Mouse (Mus musculus): ENCODE data around the gene Dgkz. TPM values are rescaled to one million over a fixed set of nuclear protein-coding genes. Genes with fewer than 3 reads are reported as not detected.
A peak's percentile ranks its signal among the peaks of the same experiment; 100 is the strongest.

Dgkz gene
- polyA plus RNA-seq, 1 experiment = 295 TPM

GRCm38 (mm10) chr2:92007933-92008622 lies 32.4 kb upstream of the Dgkz start:
- Histone ChIP-seq H3K4me3 (ENCODE audit: low read depth, low read length) (peak overlapping the region; percentile 71), H3K4me1 (ENCODE audit: control insufficient read depth, insufficient read depth, insufficient read length, low read length) (peaks cover 10% of the 10 kb centered on the region), H3K27ac (ENCODE audit: insufficient read depth, low read depth, low read length) (0 out of 2 replicates have a peak overlapping the region, but pooled peaks have one; percentile 4), H3K36me3 (ENCODE audit: control insufficient read depth, insufficient read depth, low read length) (no peaks in the 10 kb centered on the region), H3K27me3 (ENCODE audit: control insufficient read depth, insufficient read depth, low read length) (0 out of 2 replicates have a peak, but pooled peaks cover 7% of the 10 kb centered on the region)
- under 1% methylated on average over 33 of the region's 34 CpGs for WGBS
- TF ChIP-seq CTCF (IDR thresholded peaks at IDR 0.05; ENCODE audit: extremely low read depth, insufficient read length, insufficient replicate concordance, low read depth, low read length) (no peak), POLR2A (IDR thresholded peaks at IDR 0.05; ENCODE audit: low read depth, low read length) (peak; percentile 47; the same call in 1 of the 2 replicates)

GRCm38 (mm10) chr2:92006983-92007921 lies 31.6 kb upstream of the Dgkz start:
- WGBS = 4% methylated on average over 28 of the region's 28 CpGs
- no peaks in the 10 kb centered on the region for H3K36me3 ChIP-seq (ENCODE audit: control insufficient read depth, insufficient read depth, low read length)
- peaks cover 7% of the 10 kb centered on the region for H3K4me1 ChIP-seq (ENCODE audit: control insufficient read depth, insufficient read depth, insufficient read length, low read length)
- no peak for TF ChIP-seq POLR2A (IDR thresholded peaks at IDR 0.05; ENCODE audit: low read depth, low read length)
- peak; percentile 21; the same call in 1 of the 2 replicates for TF ChIP-seq CTCF (IDR thresholded peaks at IDR 0.05; ENCODE audit: extremely low read depth, insufficient read length, insufficient replicate concordance, low read depth, low read length)
- H3K27ac ChIP-seq (ENCODE audit: insufficient read depth, low read depth, low read length) = no peak overlapping the region
- H3K4me3 ChIP-seq (ENCODE audit: low read depth, low read length) = peak overlapping the region; percentile 71; the same call in 1 of the 2 replicates
- H3K27me3 ChIP-seq (ENCODE audit: control insufficient read depth, insufficient read depth, low read length) = 0 out of 2 replicates have a peak, but pooled peaks cover 7% of the 10 kb centered on the region

- TF ChIP-seq POLR2A (IDR thresholded peaks at IDR 0.05; ENCODE audit: low read depth, low read length) = no peak
- no peak for TF ChIP-seq CTCF (IDR thresholded peaks at IDR 0.05; ENCODE audit: extremely low read depth, insufficient read length, insufficient replicate concordance, low read depth, low read length)
- H3K36me3 ChIP-seq (ENCODE audit: control insufficient read depth, insufficient read depth, low read length) = no peaks in the 10 kb centered on the region
- 53% methylated on average over 6 of the region's 6 CpGs for WGBS
- no peak overlapping the region for H3K27ac ChIP-seq (ENCODE audit: insufficient read depth, low read depth, low read length)
- peaks cover 7% of the 10 kb centered on the region for H3K4me1 ChIP-seq (ENCODE audit: control insufficient read depth, insufficient read depth, insufficient read length, low read length)
- 0 out of 2 replicates have a peak, but pooled peaks cover 7% of the 10 kb centered on the region for H3K27me3 ChIP-seq (ENCODE audit: control insufficient read depth, insufficient read depth, low read length)
- H3K4me3 ChIP-seq (ENCODE audit: low read depth, low read length) = no peak overlapping the region
Observed at GRCm38 (mm10) chr2:92006491-92006890, 30.8 kb upstream of the Dgkz start.

- Histone ChIP-seq H3K36me3 (ENCODE audit: control insufficient read depth, insufficient read depth, low read length) (no peaks in the 10 kb centered on the region), H3K27ac (ENCODE audit: insufficient read depth, low read depth, low read length) (no peak overlapping the region), H3K27me3 (ENCODE audit: control insufficient read depth, insufficient read depth, low read length) (0 out of 2 replicates have a peak, but pooled peaks cover 7% of the 10 kb centered on the region), H3K4me1 (ENCODE audit: control insufficient read depth, insufficient read depth, insufficient read length, low read length) (peaks cover 7% of the 10 kb centered on the region), H3K4me3 (ENCODE audit: low read depth, low read length) (no peak overlapping the region)
- 54% methylated on average over 7 of the region's 7 CpGs for WGBS
- TF ChIP-seq POLR2A (IDR thresholded peaks at IDR 0.05; ENCODE audit: low read depth, low read length) (no peak), CTCF (IDR thresholded peaks at IDR 0.05; ENCODE audit: extremely low read depth, insufficient read length, insufficient replicate concordance, low read depth, low read length) (no peak)
Observed at GRCm38 (mm10) chr2:92004617-92005016, 29.0 kb upstream of the Dgkz start.

GRCm38 (mm10) chr2:91997905-91998608 lies 22.4 kb upstream of the Dgkz start:
- Histone ChIP-seq H3K4me3 (ENCODE audit: low read depth, low read length) (no peak overlapping the region), H3K36me3 (ENCODE audit: control insufficient read depth, insufficient read depth, low read length) (no peaks in the 10 kb centered on the region), H3K4me1 (ENCODE audit: control insufficient read depth, insufficient read depth, insufficient read length, low read length) (peaks cover 7% of the 10 kb centered on the region), H3K27me3 (ENCODE audit: control insufficient read depth, insufficient read depth, low read length) (no peaks in the 10 kb centered on the region), H3K27ac (ENCODE audit: insufficient read depth, low read depth, low read length) (no peak overlapping the region)
- TF ChIP-seq CTCF (IDR thresholded peaks at IDR 0.05; ENCODE audit: extremely low read depth, insufficient read length, insufficient replicate concordance, low read depth, low read length) (no peak), POLR2A (IDR thresholded peaks at IDR 0.05; ENCODE audit: low read depth, low read length) (no peak)
- WGBS = 88% methylated on average over 16 of the region's 16 CpGs

GRCm38 (mm10) chr2:91996006-91996405 lies 20.3 kb upstream of the Dgkz start:
- H3K27me3 ChIP-seq (ENCODE audit: control insufficient read depth, insufficient read depth, low read length) = no peaks in the 10 kb centered on the region
- no peak for TF ChIP-seq POLR2A (IDR thresholded peaks at IDR 0.05; ENCODE audit: low read depth, low read length)
- TF ChIP-seq CTCF (IDR thresholded peaks at IDR 0.05; ENCODE audit: extremely low read depth, insufficient read length, insufficient replicate concordance, low read depth, low read length) = no peak
- H3K4me1 ChIP-seq (ENCODE audit: control insufficient read depth, insufficient read depth, insufficient read length, low read length) = peaks cover 7% of the 10 kb centered on the region
- WGBS = 24% methylated on average over 5 of the region's 5 CpGs
- no peak overlapping the region for H3K4me3 ChIP-seq (ENCODE audit: low read depth, low read length)
- H3K36me3 ChIP-seq (ENCODE audit: control insufficient read depth, insufficient read depth, low read length) = no peaks in the 10 kb centered on the region
- no peak overlapping the region for H3K27ac ChIP-seq (ENCODE audit: insufficient read depth, low read depth, low read length)

Measured in small intestine, adult 2 months (tissue).